Comparison of ENCODE assay signal across 8 mouse cellular contexts in the genomic region with DNA sequence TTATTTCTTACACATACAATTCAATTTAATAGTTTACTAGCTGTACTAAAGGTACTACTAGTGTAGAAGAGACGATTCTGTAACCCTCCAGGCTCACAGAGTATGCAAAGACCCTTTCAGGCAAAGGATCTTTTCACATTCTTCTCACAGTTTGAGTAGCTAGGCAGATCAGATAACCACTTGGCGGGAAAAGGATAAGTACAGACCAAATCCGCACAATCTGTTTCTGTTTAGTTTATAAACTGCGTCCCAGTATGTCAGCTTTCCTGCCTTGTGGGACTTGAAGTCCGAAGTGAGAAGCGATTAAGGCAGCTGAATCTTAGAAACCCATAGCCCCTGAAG. TPM values are rescaled to one million over a fixed set of nuclear protein-coding genes. Genes with fewer than 3 reads are reported as not detected.
DNase-seq lines count a peak whose midpoint lies in the region; ATAC-seq and TF ChIP-seq lines count a peak whose summit lies in the region.

No protein-coding gene starts in this region.

- H3K4me2 ChIP-seq in embryonic facial prominence, embryonic 14.5 days (ENCODE audit: low read depth, low read length), result peak overlapping the region; percentile 44
- peak overlapping the region; percentile 81 for H3K4me2 ChIP-seq in intestine, postnatal 0 days (replicated peaks; ENCODE audit: low read depth)
- peak overlapping the region; percentile 52 for H3K4me2 ChIP-seq in neural tube, embryonic 14.5 days (ENCODE audit: low read depth, low read length)

- under 1% methylated on average over 6 of the region's 6 CpGs for WGBS in embryonic facial prominence, embryonic 14.5 days
- WGBS in intestine, postnatal 0 days, result 1% methylated on average over 6 of the region's 6 CpGs
- 0% methylated on average over 6 of the region's 6 CpGs for WGBS in neural tube, embryonic 14.5 days

- H3K36me3 ChIP-seq in embryonic facial prominence, embryonic 14.5 days (ENCODE audit: control insufficient read depth, insufficient read depth, low read length), result no peaks in the 10 kb centered on the region
- no peaks in the 10 kb centered on the region for H3K36me3 ChIP-seq in intestine, postnatal 0 days (ENCODE audit: control insufficient read depth, insufficient read depth)
- H3K36me3 ChIP-seq in neural tube, embryonic 14.5 days (ENCODE audit: control insufficient read depth, insufficient read depth, low read length), result no peaks in the 10 kb centered on the region

- peak overlapping the region; percentile 80 for H3K27ac ChIP-seq in left cerebral cortex, adult 2 months
- peak overlapping the region; percentile 69; the same call in 1 of the 2 replicates for H3K27ac ChIP-seq in embryonic facial prominence, embryonic 14.5 days (replicated peaks; ENCODE audit: low read depth, low read length)
- H3K27ac ChIP-seq in intestine, postnatal 0 days (ENCODE audit: low read depth, low read length), result no peak overlapping the region
- H3K27ac ChIP-seq in neural tube, embryonic 14.5 days (ENCODE audit: low read depth, low read length), result peak overlapping the region; percentile 39; the same call in 1 of the 2 replicates

- no peaks in the 10 kb centered on the region for H3K27me3 ChIP-seq in embryonic facial prominence, embryonic 14.5 days (replicated peaks; ENCODE audit: control insufficient read depth, insufficient read depth, low read length)
- H3K27me3 ChIP-seq in intestine, postnatal 0 days (replicated peaks; ENCODE audit: control insufficient read depth, insufficient read depth, low read length), result no peaks in the 10 kb centered on the region
- no peaks in the 10 kb centered on the region for H3K27me3 ChIP-seq in neural tube, embryonic 14.5 days (ENCODE audit: control insufficient read depth, insufficient read depth, low read length)

- peak overlapping the region; percentile 19; the same call in 1 of the 2 replicates for H3K9ac ChIP-seq in embryonic facial prominence, embryonic 14.5 days (ENCODE audit: low read depth, low read length)
- no peak overlapping the region for H3K9ac ChIP-seq in intestine, postnatal 0 days (ENCODE audit: low read depth, low read length)
- H3K9ac ChIP-seq in neural tube, embryonic 14.5 days (replicated peaks; ENCODE audit: low read depth, low read length), result peak overlapping the region; percentile 68; the same call in 1 of the 2 replicates

- intact Hi-C loops in left cerebral cortex, adult 2 months (cut with DNase I), result loop anchor here (2.0 to 10.0 kb wide), 2 partner anchors 15 to 341 kb away; partner anchors contain the start of genes Nfkbia and Ralgapa1
- intact Hi-C loops in left cerebral cortex, postnatal 25 days (cut with DNase I), result loop anchor here (10.0 kb wide), 2 partner anchors 311 to 531 kb away; partner anchors contain the start of gene Ppp2r3c

- H3K4me1 ChIP-seq in embryonic facial prominence, embryonic 14.5 days (ENCODE audit: control insufficient read depth, insufficient read depth, low read length), result peaks cover 5% of the 10 kb centered on the region; the same call in 1 of the 2 replicates
- H3K4me1 ChIP-seq in intestine, postnatal 0 days (replicated peaks; ENCODE audit: control insufficient read depth, insufficient read depth, low read length), result no peaks in the 10 kb centered on the region
- peaks cover 3% of the 10 kb centered on the region; the same call in 1 of the 2 replicates for H3K4me1 ChIP-seq in neural tube, embryonic 14.5 days (ENCODE audit: control insufficient read depth, insufficient read depth, low read length)

- ATAC-seq in embryonic facial prominence, embryonic 14.5 days (ENCODE audit: low read depth), result no peak
- no peak for ATAC-seq in intestine, postnatal 0 days
- no peak for ATAC-seq in neural tube, embryonic 14.5 days (ENCODE audit: low read depth)

- H3K4me3 ChIP-seq in left cerebral cortex, adult 2 months, result peak overlapping the region; percentile 68
- peak overlapping the region; percentile 91 for H3K4me3 ChIP-seq in embryonic facial prominence, embryonic 14.5 days (ENCODE audit: low read depth, low read length)
- peak overlapping the region; percentile 82 for H3K4me3 ChIP-seq in intestine, postnatal 0 days (ENCODE audit: low read depth, low read length)
- H3K4me3 ChIP-seq in neural tube, embryonic 14.5 days (ENCODE audit: low read depth, low read length), result peak overlapping the region; percentile 80

- H3K9me3 ChIP-seq in embryonic facial prominence, embryonic 14.5 days (ENCODE audit: control insufficient read depth, low read length), result no peaks in the 10 kb centered on the region
- no peaks in the 10 kb centered on the region for H3K9me3 ChIP-seq in intestine, postnatal 0 days (ENCODE audit: control insufficient read depth)
- H3K9me3 ChIP-seq in neural tube, embryonic 14.5 days (ENCODE audit: control insufficient read depth, low read length), result no peaks in the 10 kb centered on the region

- TF ChIP-seq CTCF in left cerebral cortex, adult 2 months (IDR thresholded peaks at IDR 0.05), result no peak
- TF ChIP-seq CTCF in intestine, postnatal 0 days (IDR thresholded peaks at IDR 0.05; ENCODE audit: low read depth), result no peak

- DNase-seq in left cerebral cortex, adult 2 months (ENCODE audit: extremely low spot score in 1 of 2, low spot score in 2 of 2), result no peak
- no peak for DNase-seq in left cerebral cortex, adult 18-20 months (ENCODE audit: low spot score in 2 of 2)
- no peak for DNase-seq in embryonic facial prominence, embryonic 14.5 days (ENCODE audit: low spot score)
- no peak for DNase-seq in frontal cortex, adult 2 months (ENCODE audit: extremely low spot score in 1 of 2, low spot score in 1 of 2)
- DNase-seq in left cerebral cortex, postnatal 25 days (ENCODE audit: low spot score in 2 of 2), result no peak
- no peak for DNase-seq in cerebellum, adult 11 months

RNA-seq across cellular contexts. Expression of gene Brms1l, which starts 0.3 kb away (rescaled TPM):
- total RNA-seq in left cerebral cortex, adult 2 months (2021), result 10 to 100 TPM; 70.3 to 73.8 TPM
- 10 to 100 TPM; 67.1 to 71.6 TPM for total RNA-seq in left cerebral cortex, adult 18-20 months (2021)
- polyA plus RNA-seq in embryonic facial prominence, embryonic 14.5 days (2014; fragmentation: Nextera tagmentation; extraction: Ambion mirVana), result 31.7 and 38.7 TPM in 2 replicates
- 10.9 and 11.9 TPM in 2 replicates for polyA plus RNA-seq in intestine, postnatal 0 days (2015; fragmentation: Nextera tagmentation; extraction: Ambion mirVana)
- polyA plus RNA-seq in neural tube, embryonic 14.5 days (2014; fragmentation: Nextera tagmentation; extraction: Ambion mirVana), result 43.3 and 45.1 TPM in 2 replicates
- polyA plus RNA-seq in frontal cortex, adult 2 months (2012; rRNA removed), result 173 and 191 TPM in 2 replicates
- 10 to 100 TPM; 64.5 to 70.6 TPM for total RNA-seq in left cerebral cortex, postnatal 25 days (2021)

RNA-seq across cellular contexts. Expression of gene Ralgapa1, which starts 14.9 kb away (rescaled TPM):
- total RNA-seq in left cerebral cortex, adult 2 months (2021), result 100 to 1,000 TPM; 132 to 133 TPM
- 100 to 1,000 TPM; 119 to 125 TPM for total RNA-seq in left cerebral cortex, adult 18-20 months (2021)
- polyA plus RNA-seq in embryonic facial prominence, embryonic 14.5 days (2014; fragmentation: Nextera tagmentation; extraction: Ambion mirVana), result 20.8 and 21.5 TPM in 2 replicates
- 7.7 and 7.8 TPM in 2 replicates for polyA plus RNA-seq in intestine, postnatal 0 days (2015; fragmentation: Nextera tagmentation; extraction: Ambion mirVana)
- 38.6 and 45.2 TPM in 2 replicates for polyA plus RNA-seq in neural tube, embryonic 14.5 days (2014; fragmentation: Nextera tagmentation; extraction: Ambion mirVana)
- 64.9 and 72.0 TPM in 2 replicates for polyA plus RNA-seq in frontal cortex, adult 2 months (2012; rRNA removed)
- total RNA-seq in left cerebral cortex, postnatal 25 days (2021), result 100 to 1,000 TPM; 122 to 125 TPM
